Mouse (Mus musculus) brown adipose tissue, adult 24 weeks (tissue): ENCODE results near the gene Eri3. TPM values are rescaled to one million over a fixed set of nuclear protein-coding genes. Genes with fewer than 3 reads are reported as not detected.

Experiments
- H3K27ac ChIP-seq: fragments of 200-500 bp; replicated peaks from 2 replicates; pipeline ENCODE4 v1.5.1; 2012; ENCODE audit warnings: low read depth, mild to moderate bottlenecking, low read length
- H3K4me1 ChIP-seq: fragments of 200-500 bp; 2 replicates; pipeline ENCODE4 v1.6.1; 2012; ENCODE audit warnings: low read length, mixed read lengths; ENCODE audit not compliant: control insufficient read depth, insufficient read depth, insufficient read length
- H3K4me3 ChIP-seq: fragments of 200-500 bp; 2 replicates; pipeline ENCODE4 v1.5.1; 2012; ENCODE audit warnings: low read depth, mild to moderate bottlenecking, low read length, moderate library complexity; ENCODE audit not compliant: insufficient read depth
- polyA plus RNA-seq: library from polyadenylated mRNA; stranded (reverse); fragments of >200 nt; gene quantifications from 2 replicates; pipeline ENCODE4 v1.2.4, GENCODE M21; 2012; ENCODE audit not compliant: missing spikeins, insufficient read depth, insufficient read length

Eri3 gene
- polyA plus RNA-seq, 1 experiment = 36.3 TPM

DNA sequence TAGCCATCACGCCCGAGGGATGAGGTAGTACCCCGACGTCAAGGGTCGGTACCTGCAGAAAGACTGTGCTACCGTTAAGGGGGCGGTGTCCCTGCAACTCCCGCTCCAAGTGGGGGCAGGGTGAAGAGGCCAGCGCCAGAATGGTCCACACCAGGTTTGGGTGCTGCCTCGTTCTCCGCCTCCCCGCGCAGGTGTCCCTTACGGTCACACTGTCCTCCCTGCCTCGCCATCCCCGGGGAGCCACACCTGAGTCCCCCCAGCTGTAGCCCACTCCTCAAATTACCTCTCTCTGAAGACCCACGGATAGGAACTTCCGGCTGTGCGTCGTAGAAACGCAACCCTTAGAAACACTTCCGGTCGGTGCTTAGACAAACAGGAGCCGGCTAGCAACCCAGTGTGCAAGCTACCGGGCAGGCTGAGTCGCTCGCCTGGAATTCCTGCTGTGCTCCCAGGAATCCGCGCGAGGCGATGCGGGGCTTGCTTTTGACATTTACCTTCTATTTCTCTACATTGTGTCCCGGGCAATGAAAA, 131.8 kb downstream of the Eri3 start, which contains the start of gene Dmap1:
Gene Dmap1 (minus strand): TSS at position 343 of the 531 bp plus-strand sequence.
- Histone ChIP-seq H3K4me1 (no peaks in the 10 kb centered on the region), H3K27ac (peak within 1 kb of the TSS; percentile 36; the same call in 1 of the 2 replicates), H3K4me3 (peak within 1 kb of the TSS; percentile 80)

DNA sequence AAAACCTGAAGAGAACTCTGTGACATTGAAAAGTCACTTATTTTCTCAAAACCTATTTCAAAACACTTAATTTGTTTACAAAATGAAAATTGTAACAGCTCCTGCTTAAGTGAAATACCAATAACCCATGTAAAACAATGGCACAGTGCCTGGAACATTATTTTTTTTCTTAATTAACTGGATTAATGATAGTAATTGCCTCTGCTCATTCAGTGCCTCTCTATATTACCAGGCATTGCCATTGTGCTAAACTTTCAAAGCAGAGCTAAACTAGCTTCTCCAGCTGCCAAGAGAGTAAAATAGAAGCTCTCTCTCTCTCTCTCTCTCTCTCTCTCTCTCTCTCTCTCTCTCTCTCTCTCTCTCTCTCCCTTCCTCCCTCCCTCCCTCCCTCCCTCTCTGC, 132.3 kb downstream of the Eri3 start:
- Histone ChIP-seq H3K27ac (no peak overlapping the region), H3K4me1 (no peaks in the 10 kb centered on the region), H3K4me3 (peak overlapping the region; percentile 80; the same call in 1 of the 2 replicates)

DNA sequence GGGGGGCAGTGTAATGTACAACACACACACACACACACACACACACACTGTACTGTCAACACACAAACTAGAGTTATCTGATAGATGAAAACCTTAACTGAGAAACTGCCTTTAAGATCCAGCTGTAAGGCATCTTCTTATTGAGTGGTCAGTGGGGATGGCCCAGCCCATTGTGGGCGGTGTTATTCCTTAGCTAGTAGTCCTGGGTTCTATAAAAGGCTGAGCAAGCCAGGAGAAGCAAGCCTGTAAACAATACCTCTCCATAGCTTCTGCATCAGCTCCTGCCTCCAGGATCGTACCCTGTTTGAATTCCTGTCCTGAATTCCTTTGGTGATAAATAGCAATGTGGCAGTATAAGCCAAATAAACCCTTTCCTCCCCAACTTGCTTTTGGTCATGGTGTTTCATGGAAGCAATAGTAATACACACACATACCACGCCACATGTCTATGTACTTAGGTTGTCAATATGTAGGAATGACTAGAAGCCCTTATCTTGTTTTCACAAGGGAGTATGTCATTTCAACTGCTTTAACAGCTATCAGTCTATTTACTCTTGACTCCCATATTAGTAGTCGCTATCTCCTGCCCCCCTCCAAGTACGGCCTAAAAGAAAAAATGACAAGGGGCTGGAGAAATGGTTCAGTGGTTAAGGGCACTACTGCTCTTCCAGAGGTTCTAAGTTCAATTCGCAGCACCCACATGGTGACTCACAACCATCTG, 133.0 kb downstream of the Eri3 start:
- H3K4me1 ChIP-seq = no peaks in the 10 kb centered on the region
- H3K27ac ChIP-seq = no peak overlapping the region
- H3K4me3 ChIP-seq = no peak overlapping the region

DNA sequence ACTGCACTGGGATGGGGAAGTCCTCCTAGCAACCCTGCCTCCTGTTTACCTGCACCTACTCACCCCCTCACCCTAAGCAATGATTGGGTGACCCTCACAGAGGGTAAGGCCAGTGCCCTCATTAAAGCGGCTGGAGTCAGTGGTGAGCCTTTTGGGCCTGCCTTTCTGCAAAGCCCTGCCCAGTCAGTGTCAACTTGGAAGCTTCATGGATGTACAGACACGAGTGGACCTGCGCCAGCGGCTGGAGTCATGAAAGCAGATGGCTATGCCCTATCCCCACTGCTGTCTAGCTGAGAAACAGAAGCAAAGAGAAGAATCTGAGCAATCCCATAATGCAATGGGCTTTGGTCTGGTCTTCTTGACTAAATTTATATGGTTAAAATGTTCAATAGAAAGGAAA, 136.2 kb downstream of the Eri3 start:
- no peak overlapping the region for H3K4me3 ChIP-seq
- H3K4me1 ChIP-seq = no peaks in the 10 kb centered on the region
- no peak overlapping the region for H3K27ac ChIP-seq

DNA sequence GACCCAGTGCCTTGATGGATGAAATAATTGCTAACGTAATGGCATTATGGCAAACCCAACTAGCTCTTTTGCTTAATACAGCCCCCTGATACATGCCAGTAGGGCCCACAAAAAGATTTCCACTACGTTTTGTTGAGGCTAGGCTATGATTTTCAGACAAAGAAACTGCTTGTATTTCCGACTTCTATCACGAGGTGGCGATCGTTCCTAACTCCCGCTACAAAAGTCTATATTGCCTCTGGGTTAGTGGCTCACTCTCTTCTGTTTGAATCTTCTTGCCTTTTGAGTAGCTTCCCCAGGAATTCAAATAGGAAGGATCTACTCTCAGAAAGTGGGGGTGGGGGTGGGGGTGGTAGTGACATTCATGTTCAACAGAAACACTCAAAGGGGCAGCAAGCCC, 155.2 kb downstream of the Eri3 start:
- no peaks in the 10 kb centered on the region for H3K4me1 ChIP-seq
- H3K4me3 ChIP-seq = no peak overlapping the region
- H3K27ac ChIP-seq = no peak overlapping the region

DNA sequence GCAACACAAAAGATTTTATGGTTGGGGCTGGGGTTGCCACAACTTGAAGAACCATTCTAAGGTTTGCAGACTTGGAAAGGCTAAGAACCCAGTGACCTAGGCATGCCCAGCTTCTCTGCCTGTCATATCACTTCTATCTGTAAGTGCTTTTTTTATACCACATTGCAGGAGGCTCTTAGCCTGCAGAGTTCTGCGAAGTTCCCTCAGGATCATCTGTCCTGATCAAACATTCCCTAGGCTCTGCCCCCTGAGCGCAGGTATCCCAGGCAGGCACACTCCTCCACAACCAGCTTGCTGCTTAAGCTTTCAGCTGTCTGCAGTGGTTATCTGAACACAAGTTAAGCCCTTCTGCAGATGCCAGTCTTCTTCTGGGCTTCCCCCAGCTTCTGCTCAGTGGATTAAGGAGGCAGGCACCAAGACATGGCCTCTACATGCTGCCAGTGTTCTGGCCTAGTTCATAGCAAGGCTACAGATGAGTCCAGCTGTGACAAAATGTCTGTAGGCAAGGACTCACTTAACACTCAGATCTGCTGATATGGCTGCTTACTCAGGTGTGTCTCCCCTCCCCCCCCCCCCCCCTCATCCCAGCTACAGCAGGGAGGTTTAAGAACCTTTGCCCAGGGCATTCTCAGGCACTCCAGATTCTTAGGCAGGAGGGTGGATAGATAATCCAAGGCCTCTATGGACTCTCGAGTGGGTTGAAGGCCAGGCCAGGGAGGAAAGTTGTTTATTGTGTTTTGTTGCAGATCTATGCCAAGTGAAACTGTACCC, 158.8 kb downstream of the Eri3 start:
- Histone ChIP-seq H3K27ac (no peak overlapping the region), H3K4me1 (no peaks in the 10 kb centered on the region), H3K4me3 (no peak overlapping the region)

DNA sequence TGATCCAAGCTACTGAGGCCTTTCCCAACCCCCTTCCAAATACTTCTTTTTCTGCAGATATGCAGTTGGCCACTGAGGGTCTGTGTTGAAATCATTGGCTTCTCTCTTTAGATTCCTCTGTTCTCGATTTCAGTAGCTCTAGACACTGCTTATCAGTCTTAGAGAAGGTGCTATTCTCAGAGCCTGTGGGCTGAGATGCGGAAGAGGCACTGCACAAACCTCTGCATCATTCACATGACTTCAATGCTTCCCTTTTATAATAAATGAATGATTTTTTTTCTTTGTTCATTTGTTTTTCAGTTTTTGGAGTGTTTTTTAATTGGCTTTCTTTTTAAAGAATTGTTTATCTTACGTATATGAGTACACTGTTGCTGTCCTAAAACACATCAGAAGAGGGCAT, 162.1 kb downstream of the Eri3 start:
- Histone ChIP-seq H3K4me3 (no peak overlapping the region), H3K4me1 (no peaks in the 10 kb centered on the region)

DNA sequence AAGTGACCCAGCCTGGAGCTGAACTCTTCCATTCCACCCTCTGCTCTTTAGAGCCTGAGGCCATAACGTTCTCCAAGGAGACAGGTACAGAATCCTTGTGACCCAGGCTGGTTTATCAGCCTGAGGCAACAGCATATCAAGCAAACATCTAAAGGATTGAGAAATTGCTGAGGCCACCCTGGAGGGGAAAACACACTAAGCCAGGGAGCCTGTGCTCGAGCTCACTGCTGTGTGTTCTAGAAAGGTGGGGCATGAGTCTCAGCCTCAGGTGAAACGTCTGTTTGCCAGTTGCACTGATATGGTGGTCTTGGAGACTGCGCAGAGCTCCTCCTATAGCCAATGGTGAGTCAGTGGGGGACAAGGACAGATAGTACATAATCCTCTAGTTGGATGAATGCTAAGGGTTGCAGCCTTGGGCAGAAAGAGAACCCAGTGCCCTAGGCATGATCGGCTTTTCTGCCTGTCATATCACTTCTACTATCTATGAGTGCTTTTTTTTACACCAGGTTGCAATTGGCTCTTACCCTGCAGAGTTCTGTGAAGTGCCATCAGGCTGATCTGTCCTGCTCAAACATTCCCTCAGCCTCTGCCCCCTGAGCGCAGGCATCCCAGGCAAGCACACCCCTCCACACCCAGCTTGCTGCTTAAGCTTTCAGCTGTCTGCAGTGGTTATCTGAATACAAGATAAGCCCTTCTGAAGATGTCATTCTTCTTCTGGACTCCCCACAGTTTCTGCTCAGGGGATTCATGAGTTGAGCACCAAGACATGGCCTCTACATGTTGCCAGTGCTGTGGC, 163.3 kb downstream of the Eri3 start:
- no peaks in the 10 kb centered on the region for H3K4me1 ChIP-seq
- H3K4me3 ChIP-seq = no peak overlapping the region
- H3K27ac ChIP-seq = no peak overlapping the region

More for the DNA sequence above, 162.1 kb downstream of the Eri3 start:
- no peak overlapping the region for H3K27ac ChIP-seq

Other genes with a start within 250 kb of the Eri3 start
- gene Rnf220, start 53.3 kb upstream of the Eri3 start, polyA plus RNA-seq = 17.7 and 26.1 TPM in 2 replicates
- 9.5 and 15.2 TPM in 2 replicates for gene Dmap1, start 131.9 kb downstream of the Eri3 start, polyA plus RNA-seq
- not detected in 2 replicates for gene Gm12845, start 174.0 kb downstream of the Eri3 start, polyA plus RNA-seq
- not detected in 2 replicates for gene Klf17, start 215.3 kb downstream of the Eri3 start, polyA plus RNA-seq